Mouse (Mus musculus) lung, postnatal 36 days (tissue): Measurements from ENCODE around the gene Zfp583.
A peak's percentile ranks its signal among the peaks of the same experiment; 100 is the strongest.
"Not testable (repeated sequence)": the region's sequence is repeated elsewhere in the genome, so short reads cannot be mapped to it uniquely, and the experiment has no call there.

Experiments used
- DNase-seq: peaks from one replicate; pipeline ENCODE4 v3.0.0; 2022; ENCODE audit warnings: mixed read lengths

The Zfp583 gene

GRCm38 (mm10) chr7:6331233-6331956, at the start of gene Zfp583:
Gene Zfp583 (minus strand): TSS chr7:6331285.
- DNase-seq: peak; percentile 89

GRCm38 (mm10) chr7:6378441-6378840, 47.4 kb upstream of the Zfp583 start:
- DNase-seq: no peak

GRCm38 (mm10) chr7:6372993-6373392, 41.9 kb upstream of the Zfp583 start:
- no peak for DNase-seq

- no peak for DNase-seq
Observed at GRCm38 (mm10) chr7:6369460-6369859, 38.4 kb upstream of the Zfp583 start.

- not testable (repeated sequence) for DNase-seq
Observed at GRCm38 (mm10) chr7:6368146-6368545, 37.1 kb upstream of the Zfp583 start.

GRCm38 (mm10) chr7:6367185-6367584, 36.1 kb upstream of the Zfp583 start:
- no peak for DNase-seq

- DNase-seq: no peak
Observed at GRCm38 (mm10) chr7:6364761-6365160, 33.7 kb upstream of the Zfp583 start.

GRCm38 (mm10) chr7:6363047-6363488, 32.0 kb upstream of the Zfp583 start, which contains the start of gene Zfp78:
Gene Zfp78 (plus strand): TSS chr7:6363280.
- DNase-seq: peak; percentile 90

GRCm38 (mm10) chr7:6362268-6363046, 31.4 kb upstream of the Zfp583 start:
- DNase-seq: peak; percentile 100

- no peak for DNase-seq
Observed at GRCm38 (mm10) chr7:6361756-6362155, 30.7 kb upstream of the Zfp583 start.

GRCm38 (mm10) chr7:6360477-6361060, 29.5 kb upstream of the Zfp583 start:
- DNase-seq: no peak

- DNase-seq: peak; percentile 63
Observed at GRCm38 (mm10) chr7:6358937-6359590, 28.0 kb upstream of the Zfp583 start.

GRCm38 (mm10) chr7:6358121-6358520, 27.0 kb upstream of the Zfp583 start:
- DNase-seq: no peak

- no peak for DNase-seq
Observed at GRCm38 (mm10) chr7:6344124-6344523, 13.0 kb upstream of the Zfp583 start.

GRCm38 (mm10) chr7:6343501-6344071, 12.5 kb upstream of the Zfp583 start, which contains the start of gene Gm3854:
Gene Gm3854 (plus strand): TSS chr7:6343759.
- peak; percentile 43 for DNase-seq

- no peak for DNase-seq
Observed at GRCm38 (mm10) chr7:6339865-6340264, 8.8 kb upstream of the Zfp583 start.

GRCm38 (mm10) chr7:6330458-6331232, 440 bp downstream of the Zfp583 start:
- no peak for DNase-seq

GRCm38 (mm10) chr7:6300796-6301195, 30.3 kb downstream of the Zfp583 start:
- DNase-seq: peak; percentile 40

GRCm38 (mm10) chr7:6291121-6291520, 40.0 kb downstream of the Zfp583 start:
- not testable (repeated sequence) for DNase-seq

GRCm38 (mm10) chr7:6286921-6287531, 44.1 kb downstream of the Zfp583 start:
- no peak for DNase-seq
